Mouse (Mus musculus) heart, postnatal 25 days (tissue): ENCODE results near the gene Ear10. TPM values are rescaled to one million over a fixed set of nuclear protein-coding genes. Genes with fewer than 3 reads are reported as not detected.

Source experiments
- total RNA-seq, 2 experiments: library from RNA; stranded (reverse); gene quantifications; 2 replicates each; pipeline ENCODE4 v1.2.3; 2021

Gene Ear10
- total RNA-seq, 2 experiments from 2014 or later, result not detected

Other genes starting within 250 kb of the Ear10 start
- not detected for gene Gm8165, start 246.4 kb downstream of the Ear10 start, total RNA-seq
- under 1 TPM; 0.17 to 0.78 TPM for gene Gm7324, start 225.7 kb downstream of the Ear10 start, total RNA-seq
- gene Gm16506, start 196.1 kb downstream of the Ear10 start, total RNA-seq, result not detected
- gene Gm6526, start 175.7 kb downstream of the Ear10 start, total RNA-seq, result not detected
- gene Gm8180, start 138.8 kb downstream of the Ear10 start, total RNA-seq, result not detected
- gene Ear1, start 48.0 kb downstream of the Ear10 start, total RNA-seq, result not detected
- gene Gm8113, start 1.8 kb upstream of the Ear10 start, total RNA-seq, result 1 to 10 TPM; 3.9 to 4.8 TPM
- not detected for gene Ang5, start 33.5 kb upstream of the Ear10 start, total RNA-seq
- not detected for gene Ang6, start 78.7 kb upstream of the Ear10 start, total RNA-seq
- under 1 TPM; 0.39 to 0.62 TPM for gene Ear2, start 179.1 kb upstream of the Ear10 start, total RNA-seq
- gene Gm3327, start 200.3 kb upstream of the Ear10 start, total RNA-seq, result not detected